Mouse (Mus musculus): ENCODE measurements around the gene Gli3.

DNA sequence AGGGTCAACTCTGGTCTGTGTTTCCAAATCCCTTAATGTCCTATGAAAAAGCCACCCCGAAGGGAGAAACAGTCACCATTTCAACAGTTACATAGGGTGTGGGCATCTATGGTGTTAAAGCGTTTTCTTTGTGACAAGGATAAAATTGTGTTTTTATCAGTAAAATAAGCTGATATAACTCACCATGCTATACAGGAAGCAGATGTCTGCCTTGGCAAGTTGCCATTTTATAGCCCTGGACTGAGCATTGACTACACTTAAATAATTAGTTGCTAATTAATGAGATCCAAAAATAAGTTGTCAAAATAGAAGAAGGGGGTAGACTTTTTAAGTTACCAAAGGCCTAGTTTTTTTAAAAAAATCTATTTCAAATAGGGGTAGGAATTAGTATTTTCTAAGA lies 11.4 kb downstream of the Gli3 start:
- TF ChIP-seq EP300 (IDR thresholded peaks at IDR 0.05; ENCODE audit: low read depth) (no peak), CTCF (IDR thresholded peaks at IDR 0.05; ENCODE audit: low read depth) (no peak)
